Mouse (Mus musculus) CH12.LX (cell line): ENCODE measurements around the gene Nek2. TPM values are rescaled to one million over a fixed set of nuclear protein-coding genes. Genes with fewer than 3 reads are reported as not detected.

Experiments used
- DNase-seq: peaks from one replicate; pipeline ENCODE4 v3.0.0-alpha.2; 2013; ENCODE audit errors: extremely low read depth
- H3K27ac ChIP-seq: 2 replicates; pipeline ENCODE4 v1.5.1; 2012; ENCODE audit warnings: low read depth, mild to moderate bottlenecking, control low read depth, moderate library complexity; ENCODE audit not compliant: insufficient read depth
- H3K27me3 ChIP-seq: replicated peaks from 2 replicates; pipeline ENCODE3; 2012; ENCODE audit warnings: inconsistent platforms
- H3K36me3 ChIP-seq, 2 experiments: replicated peaks in 1 of 2; 2 replicates each; pipeline versions ENCODE3 to v1.6.1; 2012; ENCODE audit warnings: inconsistent platforms in 1 of 2, low read length in 1 of 2, mild to moderate bottlenecking in 1 of 2, mixed read lengths in 1 of 2, moderate library complexity in 1 of 2; ENCODE audit not compliant: control insufficient read depth in 1 of 2, insufficient read depth in 1 of 2
- H3K4me1 ChIP-seq, 2 experiments: 2 replicates each; pipeline ENCODE4 v1.6.1; 2012; ENCODE audit warnings: inconsistent platforms in 1 of 2, moderate library complexity in 1 of 2; ENCODE audit not compliant: insufficient read depth in 2 of 2, control insufficient read depth in 1 of 2
- H3K4me2 ChIP-seq: 2 replicates; pipeline ENCODE4 v1.6.1; 2012; ENCODE audit warnings: low read depth, mild to moderate bottlenecking, control low read depth; ENCODE audit not compliant: poor library complexity, insufficient read depth, severe bottlenecking
- H3K4me3 ChIP-seq, 3 experiments: fragments of 150-350 bp in 1 of 3; sonication (generic) in 1 of 3; replicated peaks in 1 of 3; 2 replicates each; pipeline versions ENCODE3 to v1.5.1; 2011 to 2012; ENCODE audit warnings: low read depth in 2 of 3, low read length in 2 of 3, mild to moderate bottlenecking in 2 of 3, moderate library complexity in 2 of 3, control low read depth in 1 of 3, improper control_type of control experiment in 1 of 3, inconsistent platforms in 1 of 3, mixed read lengths in 1 of 3; ENCODE audit not compliant: poor library complexity in 1 of 3
- H3K79me2 ChIP-seq: replicated peaks from 2 replicates; pipeline ENCODE4 v1.6.1; 2012; ENCODE audit warnings: mild to moderate bottlenecking, moderate library complexity; ENCODE audit not compliant: control insufficient read depth, poor library complexity, insufficient read depth, severe bottlenecking; ENCODE audit errors: extremely low read depth
- H3K9ac ChIP-seq: 2 replicates; pipeline ENCODE4 v1.6.1; 2012; ENCODE audit warnings: low read depth, mild to moderate bottlenecking, control low read depth, moderate library complexity; ENCODE audit not compliant: insufficient read depth
- H3K9me3 ChIP-seq: replicated peaks from 2 replicates; pipeline ENCODE3; 2012; ENCODE audit warnings: low read length, inconsistent platforms, mixed read lengths
- CHD1 ChIP-seq: IDR thresholded peaks from 2 replicates; pipeline ENCODE4 v1.6.1; 2012; ENCODE audit warnings: low read depth, low read length, improper control_type of control experiment, inconsistent platforms
- CHD2 ChIP-seq: IDR thresholded peaks from 2 replicates; pipeline ENCODE4 v1.6.1; 2011; ENCODE audit warnings: low read length, improper control_type of control experiment
- E2F4 ChIP-seq: IDR thresholded peaks from 2 replicates; pipeline ENCODE4 v1.6.1; 2011; ENCODE audit warnings: low read depth, low read length, improper control_type of control experiment; ENCODE audit not compliant: insufficient replicate concordance
- IRF4 ChIP-seq: IDR thresholded peaks from 2 replicates; pipeline ENCODE4 v1.6.1; 2014; ENCODE audit warnings: low read depth, mild to moderate bottlenecking, inconsistent platforms, low read length, improper control_type of control experiment
- JUN ChIP-seq: IDR thresholded peaks from 2 replicates; pipeline ENCODE4 v1.6.1; 2011; ENCODE audit warnings: low read depth, mild to moderate bottlenecking, low read length, improper control_type of control experiment, moderate library complexity; ENCODE audit not compliant: insufficient read depth
- KAT2A ChIP-seq: IDR thresholded peaks from 2 replicates; pipeline ENCODE4 v1.6.1; 2012; ENCODE audit warnings: low read length, improper control_type of control experiment, inconsistent platforms; ENCODE audit not compliant: insufficient replicate concordance
- MAX ChIP-seq: IDR thresholded peaks from 2 replicates; pipeline ENCODE4 v1.6.1; 2011; ENCODE audit warnings: low read length, improper control_type of control experiment
- MAZ ChIP-seq: IDR thresholded peaks from 2 replicates; pipeline ENCODE4 v1.6.1; 2012; ENCODE audit warnings: low read depth, mild to moderate bottlenecking, inconsistent platforms, low read length, improper control_type of control experiment, moderate library complexity
- MYC ChIP-seq: IDR thresholded peaks from 2 replicates; pipeline ENCODE4 v1.6.1; 2011; ENCODE audit warnings: low read depth, mild to moderate bottlenecking, improper control_type of control experiment, low read length
- NELFE ChIP-seq: IDR thresholded peaks from 2 replicates; pipeline ENCODE4 v1.6.1; 2011; ENCODE audit warnings: low read depth, low read length, improper control_type of control experiment
- SIN3A ChIP-seq: IDR thresholded peaks from 2 replicates; pipeline ENCODE4 v1.6.1; 2012; ENCODE audit warnings: low read length, improper control_type of control experiment, inconsistent platforms
- TBP ChIP-seq: conservative IDR thresholded peaks from 2 replicates; pipeline ENCODE4 v1.6.1; 2011; ENCODE audit warnings: low read depth, low read length, improper control_type of control experiment
- TCF12 ChIP-seq: IDR thresholded peaks from 2 replicates; pipeline ENCODE4 v1.6.1; 2014; ENCODE audit warnings: low read depth, mild to moderate bottlenecking, inconsistent platforms, low read length, improper control_type of control experiment
- USF1 ChIP-seq: IDR thresholded peaks from 2 replicates; pipeline ENCODE4 v1.6.1; 2014; ENCODE audit warnings: low read depth, mild to moderate bottlenecking, inconsistent platforms, low read length, improper control_type of control experiment
- ZC3H11A ChIP-seq: IDR thresholded peaks from 2 replicates; pipeline ENCODE4 v1.6.1; 2012; ENCODE audit warnings: low read depth, mild to moderate bottlenecking, inconsistent platforms, low read length, improper control_type of control experiment
- ZKSCAN1 ChIP-seq: IDR thresholded peaks from 2 replicates; pipeline ENCODE4 v1.6.1; 2012; ENCODE audit warnings: low read depth, inconsistent platforms, low read length, improper control_type of control experiment, borderline replicate concordance
- ZMIZ1 ChIP-seq: IDR thresholded peaks from 2 replicates; pipeline ENCODE4 v1.6.1; 2012; ENCODE audit warnings: low read depth, mild to moderate bottlenecking, inconsistent platforms, low read length, improper control_type of control experiment
- ZNF384 ChIP-seq: IDR thresholded peaks from 2 replicates; pipeline ENCODE4 v1.6.1; 2012; ENCODE audit warnings: low read depth, low read length, improper control_type of control experiment, inconsistent platforms
- dilution Hi-C: fragments of 300-500 bp; cut with MboI; formaldehyde crosslinking; loops from 2 replicates; pipeline ENCODE4 v1.14.3; 2020; ENCODE audit warnings: low sequenced_read_pairs; ENCODE audit not compliant: extremely low pct_unique_long_range_greater_than_20kb, extremely low pct_ligation_motif_present
- in situ Hi-C: fragments of 300-500 bp; cut with MboI; formaldehyde crosslinking; loops from 3 replicates; pipeline ENCODE4 v1.14.3; 2019; ENCODE audit warnings: low sequenced_read_pairs, low pct_ligation_motif_present, low pct_unique_long_range_greater_than_20kb, mixed read lengths
- polyA plus RNA-seq: library from polyadenylated mRNA; unstranded; fragments of >175 nt; gene quantifications from 2 replicates; pipeline ENCODE4 v1.2.1, GENCODE M21; 2012; ENCODE audit warnings: low read depth; ENCODE audit not compliant: insufficient read length
- total RNA-seq, 2 experiments: library from RNA; depleted of rRNA; stranded (reverse); fragments of 300-350 nt in 1 of 2; fragments of >200 nt in 1 of 2; gene quantifications; 2 replicates each; pipeline ENCODE4 v1.2.3; 2012 to 2014

Gene Nek2
- total and polyA plus RNA-seq, 3 experiments, result 41.3 to 68.8 (median 51.2) TPM

GRCm38 (mm10) chr1:191814935-191815334 is 6.3 kb upstream of the Nek2 start:
- Histone ChIP-seq H3K9ac (no peak overlapping the region), H3K27me3 (no peaks in the 10 kb centered on the region), H3K9me3 (peaks cover 11% of the 10 kb centered on the region), H3K79me2 (no peaks in the 10 kb centered on the region), H3K4me3 (no peak overlapping the region)
- dilution Hi-C loops, result no loop called here
- in situ Hi-C loops, result loop anchor here (5.0 to 25.0 kb wide), 4 partner anchors 93 to 703 kb away; partner anchors contain the start of genes Dtl, Ints7 and Tmem206
- no peak for TF ChIP-seq ZKSCAN1
- TF ChIP-seq IRF4, result no peak
- TF ChIP-seq ZMIZ1, result no peak
- TF ChIP-seq E2F4, result no peak
- no peak for TF ChIP-seq CHD1
- TF ChIP-seq JUN, result no peak
- TF ChIP-seq ZC3H11A, result no peak
- TF ChIP-seq USF1, result no peak
- no peak for TF ChIP-seq KAT2A
- no peak; the same call in 1 of the 2 replicates for TF ChIP-seq SIN3A
- TF ChIP-seq MAX, result no peak
- no peak for TF ChIP-seq ZNF384
- TF ChIP-seq TBP, result no peak
- TF ChIP-seq TCF12, result no peak
- no peak for TF ChIP-seq NELFE
- no peak for TF ChIP-seq MYC
- no peak for TF ChIP-seq CHD2
- TF ChIP-seq, all 38 proteins: peak for 0
- Histone ChIP-seq H3K4me1 (peaks cover 26 to 68% of the 10 kb centered on the region in 2 experiments), H3K4me2 (no peak overlapping the region), H3K27ac (no peak overlapping the region), H3K36me3 (no peaks in the 10 kb centered on the region)
- no peak for DNase-seq

GRCm38 (mm10) chr1:191816596-191816995 is 4.6 kb upstream of the Nek2 start:
- Histone ChIP-seq H3K9ac (no peak overlapping the region), H3K79me2 (no peaks in the 10 kb centered on the region), H3K4me3 (no peak overlapping the region), H3K36me3 (no peaks in the 10 kb centered on the region)
- TF ChIP-seq TBP (no peak), MAZ (no peak)
- TF ChIP-seq, all 38 proteins: peak for 0
- Histone ChIP-seq H3K27me3 (no peaks in the 10 kb centered on the region), H3K9me3 (peaks cover 1% of the 10 kb centered on the region), H3K4me1 (peaks cover 27 to 77% of the 10 kb centered on the region in 2 experiments), H3K4me2 (no peak overlapping the region), H3K27ac (no peak overlapping the region)
- in situ Hi-C loops, result loop anchor here (25.0 kb wide), 2 partner anchors 479 to 704 kb away; partner anchors contain the start of gene Tmem206
- dilution Hi-C loops, result no loop called here
- DNase-seq, result no peak
